Mouse (Mus musculus): ENCODE measurements around the gene Pald1.

DNA sequence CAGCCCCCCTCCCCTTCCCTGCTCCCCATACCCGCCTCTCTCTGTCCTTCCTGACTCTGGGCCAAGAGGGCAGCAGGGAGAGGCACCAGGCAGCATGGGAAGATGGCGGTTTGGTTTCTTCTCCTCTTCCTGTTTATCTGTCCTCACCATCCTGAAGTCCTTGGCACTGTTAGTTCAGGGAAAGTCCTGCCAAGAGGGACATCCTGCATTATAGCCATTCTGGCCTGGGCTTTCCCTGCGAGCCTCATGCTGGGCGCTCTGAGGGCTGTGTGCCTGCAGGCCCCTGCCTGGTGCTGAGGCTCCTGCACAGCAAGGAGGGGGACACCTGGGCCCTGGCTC lies 10.8 kb downstream of the Pald1 start:
- no peak for TF ChIP-seq CTCF (IDR thresholded peaks at IDR 0.05; ENCODE audit: insufficient read depth, low read length)
- no peak for TF ChIP-seq POLR2A (IDR thresholded peaks at IDR 0.05; ENCODE audit: borderline replicate concordance, extremely low read depth, low read depth, low read length)

Data from lung, adult 2 months (tissue).